Mouse (Mus musculus): ENCODE measurements around the gene Bcl2l15.
"Not testable (repeated sequence)": the region's sequence is repeated elsewhere in the genome, so short reads cannot be mapped to it uniquely, and the experiment has no call there.

Gene Bcl2l15

GRCm38 (mm10) chr3:103832426-103832825 is at the start of gene Bcl2l15:
Bcl2l15 (plus strand) TSS chr3:103832601.
- no peak for DNase-seq

DNA sequence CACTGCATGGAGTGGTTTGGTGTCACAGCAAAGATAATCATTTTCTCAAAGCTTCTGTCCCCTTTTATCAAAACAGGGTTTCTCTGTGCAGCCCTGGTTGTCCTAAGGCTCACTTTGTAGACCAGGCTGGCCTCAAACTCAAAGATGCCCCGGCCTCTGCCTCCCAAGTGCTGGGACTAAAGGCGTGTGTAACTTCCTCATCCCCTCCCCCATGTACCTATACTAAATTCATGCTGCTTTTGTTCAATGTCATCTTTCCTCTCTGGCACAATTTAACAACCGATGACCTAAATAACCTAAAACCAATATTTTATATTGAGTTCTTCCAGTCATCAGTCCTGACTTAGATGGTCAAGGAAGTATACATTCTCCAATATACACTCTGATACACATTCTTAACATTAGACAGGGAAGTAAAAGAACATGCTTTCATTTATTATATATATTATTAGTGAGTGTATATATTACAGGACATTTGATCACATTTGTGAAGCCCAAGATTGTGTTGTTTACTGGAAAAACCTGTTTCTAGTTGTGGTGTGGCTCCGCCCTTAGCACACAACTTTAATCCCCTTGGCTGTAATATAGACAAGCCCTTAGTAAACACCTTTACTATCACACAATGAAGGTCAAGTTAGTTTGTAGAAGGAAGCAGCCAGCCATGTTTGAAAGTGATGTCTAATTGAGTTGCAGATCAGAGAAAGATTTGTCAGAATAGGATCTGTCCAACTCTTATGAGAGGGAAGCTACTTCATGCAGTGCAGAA is 49.4 kb upstream of the Bcl2l15 start:
- DNase-seq, result no peak

- no peak for DNase-seq
These were observed 45.2 kb upstream of the Bcl2l15 start for GRCm38 (mm10) chr3:103787225-103787624.

- no peak for DNase-seq
These were observed 43.3 kb upstream of the Bcl2l15 start for GRCm38 (mm10) chr3:103789096-103789495.

DNA sequence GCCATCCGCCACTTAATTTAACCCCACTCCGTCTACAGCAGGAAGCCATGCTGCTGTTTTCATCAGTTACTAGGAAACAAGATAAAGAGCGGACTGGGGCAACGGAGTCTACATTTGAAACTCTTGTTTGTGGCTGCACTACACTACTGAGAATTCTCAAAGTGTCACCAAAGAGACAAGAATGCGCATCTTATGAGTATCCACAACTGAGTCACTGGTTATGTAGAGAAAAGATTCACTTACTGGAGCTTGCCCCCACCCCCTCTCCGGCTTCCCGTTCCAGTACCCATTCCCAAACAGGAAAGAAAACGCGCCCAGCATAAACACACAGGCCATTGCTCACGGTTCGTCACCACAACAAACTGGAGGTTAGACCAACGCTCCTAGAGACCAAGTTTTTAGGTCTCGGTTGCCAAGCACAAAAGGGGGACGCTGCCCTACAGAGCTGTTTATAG is 42.5 kb upstream of the Bcl2l15 start:
- peak; percentile 42 to 56 for DNase-seq

DNA sequence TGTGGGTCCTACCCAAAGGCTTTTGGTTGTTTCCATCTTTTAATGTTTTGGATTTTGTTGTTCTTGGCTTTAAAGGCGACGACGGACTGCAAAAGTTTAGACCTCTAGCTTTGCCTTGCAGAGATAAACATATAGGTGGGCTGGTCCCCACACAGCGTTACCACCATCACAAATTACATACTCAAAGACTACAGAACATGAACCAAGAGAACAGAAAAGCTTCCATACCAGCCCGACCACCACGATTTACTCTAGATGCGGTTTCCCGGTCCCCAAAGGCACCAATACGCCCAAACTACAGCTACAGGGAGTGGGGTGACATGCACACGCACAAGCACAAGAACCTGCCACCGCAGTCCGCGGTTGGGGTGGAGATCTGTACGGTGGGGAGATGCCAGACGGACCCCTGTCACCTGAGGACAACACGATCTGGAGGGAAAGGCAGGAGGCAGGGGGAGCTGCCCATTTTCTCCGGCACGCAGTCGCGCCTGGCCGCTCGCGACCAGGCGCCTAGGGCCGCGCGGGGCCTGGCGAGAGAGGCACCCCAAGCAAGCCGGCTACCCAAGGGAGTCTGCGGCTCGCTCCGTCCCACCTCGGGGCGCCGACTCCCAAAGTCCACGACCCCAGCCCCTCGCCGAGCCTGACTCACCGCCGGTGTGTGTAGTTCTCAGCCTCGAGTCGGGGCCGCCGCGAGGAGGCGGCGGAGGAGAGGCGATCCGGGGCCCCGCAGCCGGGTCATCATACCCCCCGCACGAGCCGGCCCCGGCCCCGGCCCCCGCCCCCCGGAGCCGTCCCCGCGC is 41.9 kb upstream of the Bcl2l15 start:
- peak; percentile 54 to 67 for DNase-seq

GRCm38 (mm10) chr3:103791230-103792110 is 40.9 kb upstream of the Bcl2l15 start, which contains the start of gene Hipk1:
Hipk1 (minus strand) TSS chr3:103791563.
- DNase-seq, result peak; percentile 93 to 96

GRCm38 (mm10) chr3:103792111-103792406 is 40.3 kb upstream of the Bcl2l15 start:
- not testable (repeated sequence) for DNase-seq

DNA sequence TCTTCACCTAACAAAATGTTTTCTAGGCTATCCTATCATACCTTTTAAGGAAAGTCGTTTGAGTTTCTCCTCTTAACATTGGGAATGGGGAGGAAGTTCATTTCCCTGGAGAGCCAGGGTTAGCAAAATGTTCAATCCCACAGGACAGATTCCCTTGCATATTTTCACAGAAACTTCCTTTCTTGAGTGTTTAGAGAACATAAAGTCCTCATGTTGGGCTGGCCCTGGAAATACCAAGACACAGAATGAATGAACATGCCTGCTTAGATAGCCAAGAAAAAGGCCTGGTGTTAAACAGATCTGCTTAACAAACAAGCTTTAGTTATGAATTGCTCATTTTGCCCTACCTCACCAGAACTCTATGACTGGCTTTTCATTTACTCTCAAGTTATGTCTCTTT is 39.8 kb upstream of the Bcl2l15 start:
- no peak for DNase-seq

- no peak for DNase-seq
These were observed 36.0 kb upstream of the Bcl2l15 start for GRCm38 (mm10) chr3:103796389-103796788.

- no peak for DNase-seq
These were observed 32.9 kb upstream of the Bcl2l15 start for GRCm38 (mm10) chr3:103799507-103799906.

DNA sequence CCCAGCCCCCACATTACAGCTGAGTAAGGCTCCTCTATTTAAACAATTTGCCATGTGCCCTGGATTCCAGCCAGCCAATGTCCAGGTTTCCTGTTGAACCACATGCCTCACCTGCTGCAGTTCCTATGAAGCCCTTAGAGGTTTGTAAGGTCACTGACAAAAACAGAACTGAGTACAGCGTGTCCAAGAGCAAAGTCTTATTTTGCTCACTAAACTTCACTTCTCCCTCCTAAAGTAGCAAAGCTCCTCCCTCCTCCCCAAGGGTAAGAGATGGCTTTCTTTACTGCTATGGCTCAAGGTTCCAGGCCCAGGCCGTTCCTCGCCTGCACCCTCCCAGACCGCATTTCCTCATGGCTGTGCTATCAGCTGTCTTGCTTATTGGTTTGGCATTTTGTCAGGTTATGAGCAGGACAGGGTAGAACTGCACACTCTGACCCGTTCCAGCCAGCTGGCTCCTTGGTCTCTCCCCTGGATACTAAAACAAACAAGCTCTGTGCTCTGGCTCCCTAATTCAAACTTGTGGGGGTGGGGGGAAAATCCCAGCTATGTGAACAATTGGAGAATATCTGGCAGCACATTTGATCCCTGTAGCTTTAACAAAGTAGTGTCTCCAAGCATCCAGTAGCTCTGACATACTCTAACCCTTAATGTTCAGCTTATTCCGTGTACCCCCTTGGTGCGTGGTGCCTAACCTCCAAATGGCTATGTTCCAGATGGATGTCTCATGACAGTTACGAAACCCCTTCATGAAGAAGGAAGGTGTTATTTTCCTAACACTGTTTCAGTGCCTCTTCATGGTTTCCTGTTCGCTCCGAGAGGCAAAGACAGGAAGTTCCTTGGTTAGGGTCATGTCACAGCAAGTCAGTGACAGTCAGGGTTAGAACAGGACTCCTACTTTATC is 30.5 kb upstream of the Bcl2l15 start:
- DNase-seq, result peak; percentile 44 to 64

- DNase-seq, result peak in 1 of 2 experiments; percentile 30
These were observed 29.5 kb upstream of the Bcl2l15 start for GRCm38 (mm10) chr3:103802861-103803260.

GRCm38 (mm10) chr3:103805671-103806070 is 26.7 kb upstream of the Bcl2l15 start:
- DNase-seq, result no peak

DNA sequence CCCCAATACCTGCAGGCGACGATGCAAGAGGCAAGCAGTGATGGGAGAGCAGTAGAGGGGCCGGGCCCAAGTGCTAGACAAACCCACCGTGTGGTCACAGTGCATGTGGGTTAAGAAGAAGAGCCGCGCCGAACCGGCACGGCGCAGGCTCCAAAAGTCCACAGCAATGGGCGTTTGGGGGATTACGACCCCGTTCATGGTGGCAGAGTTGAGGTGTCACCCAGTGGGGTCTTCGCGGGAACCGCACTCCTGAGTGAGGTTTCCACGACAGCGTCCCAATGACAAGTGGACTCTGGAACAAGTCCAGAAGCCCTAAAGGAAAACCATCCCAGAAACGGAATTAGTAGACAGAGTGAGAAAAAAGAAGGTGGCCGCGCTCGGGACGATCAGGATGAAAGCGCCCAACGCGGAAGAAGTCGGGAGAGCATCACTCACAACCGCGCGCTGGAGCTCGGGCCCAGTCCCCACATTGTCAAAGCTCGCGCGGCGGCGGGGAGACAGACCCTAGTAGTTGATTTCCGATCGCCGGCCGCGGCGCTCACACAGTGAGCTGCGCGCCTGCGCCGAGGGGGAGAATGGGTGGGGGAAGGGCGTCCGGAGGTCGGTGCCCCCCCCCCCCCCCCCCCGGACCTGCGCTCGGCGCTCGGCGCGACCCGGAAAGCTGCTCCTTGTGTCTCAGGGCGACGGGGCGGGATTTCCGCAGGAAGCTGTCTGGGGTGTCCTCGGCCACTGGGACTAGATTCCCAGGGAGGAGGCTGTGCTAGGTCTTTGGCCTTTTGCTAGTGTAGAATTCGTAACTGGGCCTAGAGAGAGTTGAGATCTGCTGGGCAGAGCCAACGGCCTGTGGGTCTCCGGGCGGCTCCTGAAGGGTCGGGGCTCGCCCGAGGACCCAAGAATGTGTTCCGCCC is 23.3 kb upstream of the Bcl2l15 start, which contains the start of the genes Dclre1b, Ap4b1 and Gm43064:
Gene Dclre1b (minus strand): TSS at position 554 of the 908 bp plus-strand sequence.
Gene Ap4b1 (plus strand): TSS at position 630 of the 908 bp plus-strand sequence.
Gene Gm43064 (plus strand): TSS at position 683 of the 908 bp plus-strand sequence.
- peak; percentile 92 to 96 for DNase-seq

- DNase-seq, result no peak
These were observed 22.6 kb upstream of the Bcl2l15 start for GRCm38 (mm10) chr3:103809799-103810150.

DNA sequence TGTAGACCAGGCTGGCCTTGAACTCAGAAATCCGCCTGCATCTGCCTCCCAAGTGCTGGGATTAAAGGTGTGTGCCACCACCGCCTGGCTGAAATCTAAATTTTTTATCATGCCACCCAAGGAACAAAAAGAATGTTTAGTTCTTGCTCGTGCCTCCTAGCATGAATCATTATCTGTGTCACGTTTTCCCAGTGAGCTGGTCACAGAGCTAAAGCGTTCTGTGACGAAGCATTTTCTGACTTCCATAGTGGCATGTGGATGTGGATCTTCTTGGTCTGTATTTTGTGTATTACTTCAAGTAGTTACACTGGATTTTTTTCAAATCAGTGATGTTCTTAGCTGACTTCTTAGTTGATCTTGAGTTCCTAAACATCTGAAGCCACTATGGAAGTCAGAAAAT is 21.4 kb upstream of the Bcl2l15 start:
- no peak for DNase-seq

GRCm38 (mm10) chr3:103827548-103827947 is 4.9 kb upstream of the Bcl2l15 start:
- no peak for DNase-seq

DNA sequence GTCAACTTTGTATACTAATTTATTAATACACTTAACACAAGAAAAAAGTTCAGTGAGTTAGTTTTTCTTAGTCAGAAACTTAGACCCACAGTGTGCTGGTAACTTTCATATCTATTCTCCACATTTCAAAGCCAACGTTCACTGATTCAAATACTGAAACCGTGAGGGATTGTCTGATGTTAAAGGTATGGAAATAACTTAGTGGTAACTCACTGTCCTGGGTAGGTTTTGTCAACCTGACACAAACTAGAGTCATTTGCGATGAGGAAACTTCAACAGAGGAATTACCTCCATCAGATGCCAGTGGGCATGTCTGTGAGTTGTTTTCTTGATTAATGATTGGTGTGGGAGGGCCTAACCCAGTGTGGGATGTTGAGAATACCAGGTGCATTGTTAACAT is 3.4 kb upstream of the Bcl2l15 start:
- DNase-seq, result no peak

GRCm38 (mm10) chr3:103830681-103831080 is 1.7 kb upstream of the Bcl2l15 start:
- not testable (repeated sequence) for DNase-seq

DNA sequence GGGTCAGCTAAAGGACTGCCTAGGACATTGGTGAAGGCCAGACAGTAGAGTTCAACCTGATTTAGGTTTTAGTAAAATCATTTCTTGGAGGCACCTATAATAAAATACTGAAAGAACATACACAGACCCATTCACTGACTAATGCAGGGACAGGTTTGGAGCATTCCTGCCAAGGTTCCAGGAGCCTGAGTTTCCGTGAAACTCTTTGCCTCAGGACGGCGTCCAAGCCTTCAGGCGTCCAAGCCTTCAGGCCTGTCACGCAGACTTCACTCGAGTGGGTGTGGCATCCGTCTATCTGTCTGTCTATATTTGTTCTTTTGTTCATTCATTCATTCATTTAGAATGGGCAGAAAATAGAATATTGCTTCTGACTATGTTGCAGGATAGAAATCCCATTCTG is 1.3 kb upstream of the Bcl2l15 start:
- no peak for DNase-seq

Data from kidney, postnatal 4 days (tissue).